Mouse (Mus musculus): ENCODE measurements at regions not wholly inside any gene's neighbourhood (a gene's known extent, or its start where the extent isn't known, plus 50 kb on each side); places are given as distances from the start of the nearest gene placed in this dataset.

DNA sequence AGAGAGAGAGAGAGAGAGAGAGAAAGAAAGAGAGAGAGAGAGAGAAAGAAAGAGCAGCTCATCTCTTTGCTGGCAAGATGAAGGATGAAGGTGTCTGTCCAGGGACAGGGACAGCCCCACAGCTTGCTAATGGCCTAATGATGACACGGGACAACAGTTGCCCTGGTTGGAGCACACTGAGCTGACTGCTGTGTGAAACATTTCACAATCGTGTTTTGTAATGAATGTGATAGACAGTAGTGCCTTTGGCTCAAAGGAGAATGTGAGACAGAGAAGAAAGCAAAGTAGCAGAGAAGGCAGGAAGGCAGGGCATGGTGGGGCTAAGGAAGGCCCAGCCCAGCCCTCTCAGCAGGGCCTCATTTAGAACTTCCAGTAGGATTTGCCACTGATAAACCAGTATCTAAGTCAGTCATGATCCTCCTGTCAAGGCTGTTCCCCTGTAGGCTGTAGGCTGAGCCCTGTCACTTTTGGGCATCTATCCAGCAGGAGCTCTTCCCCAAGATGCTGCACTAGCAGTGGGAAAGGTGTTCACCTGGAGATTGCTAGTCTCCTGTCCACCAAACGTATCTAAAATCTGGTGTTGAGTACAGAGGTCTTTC, 54.2 kb upstream of the Irs2 start:
- no peaks in the 10 kb centered on the region for H3K79me2 ChIP-seq (ENCODE audit: control insufficient read depth, insufficient read depth, low read length)
- H3K9ac ChIP-seq (ENCODE audit: low read depth, low read length) = no peak overlapping the region
- H3K36me3 ChIP-seq (ENCODE audit: control insufficient read depth, insufficient read depth, low read length) = no peaks in the 10 kb centered on the region
- 29% methylated on average over 3 of the region's 3 CpGs for WGBS
- peak; percentile 89 for DNase-seq (ENCODE audit: extremely low read depth, low read depth, low spot score)
- H3K27me3 ChIP-seq (ENCODE audit: control insufficient read depth, insufficient read depth, low read length) = no peaks in the 10 kb centered on the region
- no peak for TF ChIP-seq POLR2A (IDR thresholded peaks at IDR 0.05; ENCODE audit: extremely low read depth, insufficient read depth, low read length)
- no peak for TF ChIP-seq CTCF (IDR thresholded peaks at IDR 0.05; ENCODE audit: low read depth, low read length)
- peaks cover 7% of the 10 kb centered on the region; the same call in 1 of the 2 replicates for H3K4me1 ChIP-seq (ENCODE audit: control insufficient read depth, insufficient read depth, low read length)
- H3K27ac ChIP-seq (replicated peaks; ENCODE audit: insufficient read depth, low read depth, low read length) = no peak overlapping the region
- H3K4me3 ChIP-seq (ENCODE audit: insufficient read depth, low read depth, low read length) = no peak overlapping the region

DNA sequence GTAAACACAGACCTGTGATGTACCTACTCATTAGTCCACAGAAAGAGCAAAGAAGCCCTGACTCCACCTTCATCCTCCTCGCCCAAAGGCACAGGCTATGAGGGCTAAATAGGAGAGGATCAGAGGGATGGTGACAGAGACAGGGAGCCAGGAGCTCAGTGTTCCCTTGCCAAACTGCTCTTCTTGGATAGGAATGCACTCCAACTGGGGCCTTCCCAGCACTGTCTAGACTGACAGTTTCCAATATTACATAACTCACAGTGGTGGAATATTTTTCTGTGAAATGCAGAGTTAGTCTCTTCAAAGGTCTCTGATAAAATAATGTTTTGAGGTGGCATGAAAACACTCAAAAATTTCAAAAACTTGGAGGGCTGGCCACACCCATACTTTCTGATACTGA, 53.5 kb upstream of the Irs2 start:
- DNase-seq (ENCODE audit: extremely low read depth, low read depth, low spot score) = peak; percentile 24
- no peak overlapping the region for H3K27ac ChIP-seq (replicated peaks; ENCODE audit: insufficient read depth, low read depth, low read length)
- WGBS = 64% methylated on average over 1 of the region's 1 CpGs
- TF ChIP-seq CTCF (IDR thresholded peaks at IDR 0.05; ENCODE audit: low read depth, low read length) (no peak), POLR2A (IDR thresholded peaks at IDR 0.05; ENCODE audit: extremely low read depth, insufficient read depth, low read length) (no peak)
- H3K79me2 ChIP-seq (ENCODE audit: control insufficient read depth, insufficient read depth, low read length) = no peaks in the 10 kb centered on the region
- H3K4me1 ChIP-seq (ENCODE audit: control insufficient read depth, insufficient read depth, low read length) = peaks cover 7% of the 10 kb centered on the region; the same call in 1 of the 2 replicates
- no peaks in the 10 kb centered on the region for H3K27me3 ChIP-seq (ENCODE audit: control insufficient read depth, insufficient read depth, low read length)
- H3K9ac ChIP-seq (ENCODE audit: low read depth, low read length) = no peak overlapping the region
- no peaks in the 10 kb centered on the region for H3K36me3 ChIP-seq (ENCODE audit: control insufficient read depth, insufficient read depth, low read length)
- H3K4me3 ChIP-seq (ENCODE audit: insufficient read depth, low read depth, low read length) = no peak overlapping the region

DNA sequence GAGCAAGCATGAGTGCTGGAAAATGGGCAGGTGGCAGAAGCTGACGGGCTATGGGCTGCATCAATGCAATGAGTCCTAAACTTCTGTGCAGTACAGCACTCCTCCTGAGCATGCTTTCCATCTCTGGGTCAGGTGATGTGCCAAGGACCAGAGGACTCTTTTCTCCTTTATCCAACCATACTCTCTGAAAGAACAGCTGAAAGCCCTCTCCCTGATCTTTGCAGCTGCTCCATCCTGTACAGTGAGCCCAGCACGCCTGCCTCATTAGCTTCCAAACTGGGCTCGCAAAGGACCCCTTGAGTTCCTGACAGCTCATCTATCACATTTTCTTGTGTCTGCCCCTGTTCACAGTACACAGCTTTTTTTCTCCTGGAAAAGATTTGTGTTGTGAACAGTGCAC, 52.3 kb upstream of the Irs2 start:
- no peaks in the 10 kb centered on the region for H3K27me3 ChIP-seq (ENCODE audit: control insufficient read depth, insufficient read depth, low read length)
- H3K79me2 ChIP-seq (ENCODE audit: control insufficient read depth, insufficient read depth, low read length) = no peaks in the 10 kb centered on the region
- no peaks in the 10 kb centered on the region for H3K36me3 ChIP-seq (ENCODE audit: control insufficient read depth, insufficient read depth, low read length)
- TF ChIP-seq POLR2A (IDR thresholded peaks at IDR 0.05; ENCODE audit: extremely low read depth, insufficient read depth, low read length) (no peak), CTCF (IDR thresholded peaks at IDR 0.05; ENCODE audit: low read depth, low read length) (no peak)
- H3K4me3 ChIP-seq (ENCODE audit: insufficient read depth, low read depth, low read length) = no peak overlapping the region
- peaks cover 8% of the 10 kb centered on the region for H3K4me1 ChIP-seq (ENCODE audit: control insufficient read depth, insufficient read depth, low read length)
- H3K27ac ChIP-seq (replicated peaks; ENCODE audit: insufficient read depth, low read depth, low read length) = no peak overlapping the region
- WGBS = 85% methylated on average over 3 of the region's 3 CpGs
- no peak overlapping the region for H3K9ac ChIP-seq (ENCODE audit: low read depth, low read length)
- no peak for DNase-seq (ENCODE audit: extremely low read depth, low read depth, low spot score)

DNA sequence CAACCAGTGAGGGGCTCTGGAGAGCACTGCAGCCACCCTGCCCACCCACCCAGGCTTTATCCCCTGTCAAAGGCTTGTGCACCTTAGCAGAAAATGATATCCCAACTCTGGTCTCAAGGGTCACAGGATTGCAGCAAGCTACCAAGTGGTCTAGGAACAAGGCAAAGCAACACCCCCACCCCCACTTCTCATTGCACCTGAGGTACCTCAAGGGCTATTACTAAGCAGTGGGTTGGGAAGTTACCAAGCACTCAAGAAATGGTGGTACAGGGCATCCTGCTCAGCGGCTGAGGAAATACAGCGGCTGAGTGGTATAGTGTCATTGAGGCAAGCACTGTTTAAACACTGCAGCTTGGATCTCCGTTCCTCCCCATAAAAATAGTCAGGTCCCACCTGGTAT, 50.1 kb upstream of the Irs2 start:
- H3K4me3 ChIP-seq (ENCODE audit: insufficient read depth, low read depth, low read length) = no peak overlapping the region
- TF ChIP-seq POLR2A (IDR thresholded peaks at IDR 0.05; ENCODE audit: extremely low read depth, insufficient read depth, low read length) = no peak
- TF ChIP-seq CTCF (IDR thresholded peaks at IDR 0.05; ENCODE audit: low read depth, low read length) = no peak
- H3K79me2 ChIP-seq (ENCODE audit: control insufficient read depth, insufficient read depth, low read length) = no peaks in the 10 kb centered on the region
- peaks cover 11% of the 10 kb centered on the region for H3K4me1 ChIP-seq (ENCODE audit: control insufficient read depth, insufficient read depth, low read length)
- H3K9ac ChIP-seq (ENCODE audit: low read depth, low read length) = no peak overlapping the region
- WGBS = 96% methylated on average over 3 of the region's 3 CpGs
- no peak for DNase-seq (ENCODE audit: extremely low read depth, low read depth, low spot score)
- no peak overlapping the region for H3K27ac ChIP-seq (replicated peaks; ENCODE audit: insufficient read depth, low read depth, low read length)
- H3K36me3 ChIP-seq (ENCODE audit: control insufficient read depth, insufficient read depth, low read length) = no peaks in the 10 kb centered on the region
- no peaks in the 10 kb centered on the region for H3K27me3 ChIP-seq (ENCODE audit: control insufficient read depth, insufficient read depth, low read length)

Measured in liver, adult 2 months (tissue).